Mouse (Mus musculus): ENCODE measurements around the gene Nkapd1.

DNA sequence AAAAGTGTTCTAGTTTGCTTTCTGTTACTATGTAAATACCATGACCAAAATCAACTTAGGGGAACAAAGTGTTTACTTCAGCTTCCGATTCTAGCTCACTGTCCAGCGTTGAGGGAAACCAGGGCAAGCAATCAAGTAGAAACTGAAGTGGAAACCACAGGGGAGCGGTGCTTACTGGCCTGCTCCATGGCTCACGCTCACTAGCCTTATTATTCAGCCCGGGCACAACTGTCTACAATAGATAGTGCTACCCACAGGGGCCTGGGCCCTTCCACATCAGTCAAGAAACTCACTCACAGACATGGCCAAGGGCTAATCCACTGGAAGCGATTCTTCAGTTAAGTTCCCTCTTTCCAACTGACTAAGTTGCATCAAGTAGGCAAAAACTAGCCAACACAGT lies 15.7 kb downstream of the Nkapd1 start:
- TF ChIP-seq CTCF (IDR thresholded peaks at IDR 0.05; ENCODE audit: control insufficient read depth, insufficient read depth, low read length) (no peak), POLR2A (IDR thresholded peaks at IDR 0.05; ENCODE audit: borderline replicate concordance, control insufficient read depth, low read depth, low read length) (no peak)

Measured in bone marrow, adult 2 months (tissue).